Mouse (Mus musculus): ENCODE results near the gene Apbb2.

Apbb2 gene

GRCm38 (mm10) chr5:66549691-66550090 is 68.9 kb downstream of the Apbb2 start:
- no peak for DNase-seq (ENCODE audit: low read depth, low spot score)

- DNase-seq (ENCODE audit: low read depth, low spot score), result no peak
These were observed 71.5 kb downstream of the Apbb2 start for GRCm38 (mm10) chr5:66546969-66547511.

- no peak for DNase-seq (ENCODE audit: low read depth, low spot score)
These were observed 72.9 kb downstream of the Apbb2 start for GRCm38 (mm10) chr5:66545573-66546141.

- no peak for DNase-seq (ENCODE audit: low read depth, low spot score)
These were observed 74.8 kb downstream of the Apbb2 start for GRCm38 (mm10) chr5:66543761-66544160.

GRCm38 (mm10) chr5:66543344-66543743 is 75.2 kb downstream of the Apbb2 start:
- DNase-seq (ENCODE audit: low read depth, low spot score), result no peak

- no peak for DNase-seq (ENCODE audit: low read depth, low spot score)
These were observed 76.1 kb downstream of the Apbb2 start for GRCm38 (mm10) chr5:66542521-66542920.

- DNase-seq (ENCODE audit: low read depth, low spot score), result no peak
These were observed 77.2 kb downstream of the Apbb2 start for GRCm38 (mm10) chr5:66541385-66541784.

- DNase-seq (ENCODE audit: low read depth, low spot score), result no peak
These were observed 78.3 kb downstream of the Apbb2 start for GRCm38 (mm10) chr5:66540246-66540645.

GRCm38 (mm10) chr5:66537811-66538210 is 80.8 kb downstream of the Apbb2 start:
- no peak for DNase-seq (ENCODE audit: low read depth, low spot score)

- no peak for DNase-seq (ENCODE audit: low read depth, low spot score)
These were observed 81.8 kb downstream of the Apbb2 start for GRCm38 (mm10) chr5:66536696-66537358.

- no peak for DNase-seq (ENCODE audit: low read depth, low spot score)
These were observed 82.9 kb downstream of the Apbb2 start for GRCm38 (mm10) chr5:66535566-66536236.

- DNase-seq (ENCODE audit: low read depth, low spot score), result no peak
These were observed 84.7 kb downstream of the Apbb2 start for GRCm38 (mm10) chr5:66533711-66534425.

GRCm38 (mm10) chr5:66532827-66533226 is 85.8 kb downstream of the Apbb2 start:
- DNase-seq (ENCODE audit: low read depth, low spot score), result no peak

GRCm38 (mm10) chr5:66530361-66530760 is 88.2 kb downstream of the Apbb2 start:
- DNase-seq (ENCODE audit: low read depth, low spot score), result no peak

- no peak for DNase-seq (ENCODE audit: low read depth, low spot score)
These were observed 89.0 kb downstream of the Apbb2 start for GRCm38 (mm10) chr5:66529631-66530030.

- no peak for DNase-seq (ENCODE audit: low read depth, low spot score)
These were observed 90.0 kb downstream of the Apbb2 start for GRCm38 (mm10) chr5:66528567-66528966.

- no peak for DNase-seq (ENCODE audit: low read depth, low spot score)
These were observed 91.5 kb downstream of the Apbb2 start for GRCm38 (mm10) chr5:66527090-66527489.

GRCm38 (mm10) chr5:66525002-66525401 is 93.6 kb downstream of the Apbb2 start:
- no peak for DNase-seq (ENCODE audit: low read depth, low spot score)

GRCm38 (mm10) chr5:66523681-66524503 is 94.7 kb downstream of the Apbb2 start:
- no peak for DNase-seq (ENCODE audit: low read depth, low spot score)

- DNase-seq (ENCODE audit: low read depth, low spot score), result no peak
These were observed 97.3 kb downstream of the Apbb2 start for GRCm38 (mm10) chr5:66521250-66521649.

- no peak for DNase-seq (ENCODE audit: low read depth, low spot score)
These were observed 99.1 kb downstream of the Apbb2 start for GRCm38 (mm10) chr5:66519511-66519910.

All from retina, adult 2 months (tissue).